Comparison of ENCODE assay signal across 9 mouse cellular contexts in the genomic region with DNA sequence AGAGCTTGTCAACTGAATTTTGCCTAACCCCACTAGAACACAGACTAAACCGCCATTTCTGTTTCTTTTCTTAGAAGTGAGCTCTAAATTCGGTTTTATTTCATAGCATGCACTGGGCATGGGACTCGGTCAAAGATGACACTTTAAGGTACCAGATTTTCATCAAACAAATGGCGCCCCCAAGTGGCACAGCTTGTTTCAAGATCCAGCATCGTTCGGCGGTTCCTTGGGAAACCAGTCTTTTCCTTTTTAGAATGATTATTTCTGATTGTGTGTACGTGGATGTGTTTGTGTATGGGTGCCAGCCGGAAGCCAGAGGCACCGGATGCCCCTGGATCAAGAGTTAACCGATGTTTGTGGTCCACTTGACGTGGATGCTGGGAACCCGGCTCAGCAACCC. TPM values are rescaled to one million over a fixed set of nuclear protein-coding genes. Genes with fewer than 3 reads are reported as not detected.
DNase-seq lines count a peak whose midpoint lies in the region; TF ChIP-seq lines count a peak whose summit lies in the region.
"Had no signal": no experiment of that assay in that cellular context is flagged by ENCODE, and none has a peak within 500 bp of the region (broad histone marks: within the 10 kb centered on the region; RNA-seq: fewer than 3 reads in every experiment).

No protein-coding gene starts in this region.

- intact Hi-C loops in gastrocnemius, adult 2 months (cut with DNase I) = loop anchor here (5.0 kb wide), 4 partner anchors 57 to 602 kb away; partner anchors contain the start of gene Gpx8

- no peak for TF ChIP-seq POLR2A in olfactory bulb, adult 2 months (IDR thresholded peaks at IDR 0.05; ENCODE audit: insufficient read depth, low read depth, low read length)

- H3K27ac ChIP-seq in gastrocnemius, adult 2 months = no peak overlapping the region
- no peak overlapping the region for H3K27ac ChIP-seq in olfactory bulb, adult 2 months (ENCODE audit: insufficient read depth, low read depth, low read length)

- 17% methylated on average over 13 of the region's 13 CpGs for WGBS in olfactory bulb, adult 2 months

- peak; percentile 53 for TF ChIP-seq CTCF in gastrocnemius, adult 2 months (IDR thresholded peaks at IDR 0.05)
- 0 out of 2 replicates have a peak, but pooled peaks have one; percentile 18 for TF ChIP-seq CTCF in olfactory bulb, adult 2 months (IDR thresholded peaks at IDR 0.05; ENCODE audit: insufficient read depth, low read depth, low read length)

- peak; percentile 31 for DNase-seq in gastrocnemius, adult 2 months
- no peak for DNase-seq in gastrocnemius, adult 18-20 months (ENCODE audit: low spot score)
- DNase-seq in right cerebral cortex, adult 18-20 months = peak; percentile 33
- no peak for DNase-seq in right cerebral cortex, postnatal 36 days (ENCODE audit: low spot score in 2 of 2)
- peak; percentile 61 for DNase-seq in embryo, embryonic 9.5 days (ENCODE audit: extremely low spot score)
- peak; percentile 15 to 77 for DNase-seq in layer of hippocampus, postnatal 25 days (ENCODE audit: extremely low spot score in 1 of 2, low spot score in 1 of 2)
- DNase-seq in B cell, adult 2 months = no peak

- H3K4me1 ChIP-seq in olfactory bulb, adult 2 months (ENCODE audit: control insufficient read depth, insufficient read depth, low read length) = peaks cover 2% of the 10 kb centered on the region; the same call in 1 of the 2 replicates

- H3K4me3 ChIP-seq in gastrocnemius, adult 2 months = no peak overlapping the region
- no peak overlapping the region for H3K4me3 ChIP-seq in olfactory bulb, adult 2 months (ENCODE audit: insufficient read depth, low read depth, low read length)

RNA-seq across cellular contexts. Expression of gene BC067074, which starts 27.7 kb away (rescaled TPM):
- total RNA-seq in gastrocnemius, adult 2 months (2021) = 1 to 10 TPM in 1 of 2 experiments, under 1 TPM in 1; 0.61 to 1.9 TPM
- total RNA-seq in gastrocnemius, adult 18-20 months (2021) = 1 to 10 TPM; 1.3 to 1.4 TPM
- total RNA-seq in layer of hippocampus, postnatal 25 days (2021) = 1 to 10 TPM in 1 of 2 experiments, under 1 TPM in 1; 0.91 to 1.0 TPM
- not detected in 2 replicates for polyA plus RNA-seq in olfactory bulb, adult 2 months (2012; ENCODE audit: insufficient read depth, insufficient read length, low replicate concordance, missing spikeins)

RNA-seq across cellular contexts. Expression of gene Gzmk, which starts 39.5 kb away (rescaled TPM):
- not detected for total RNA-seq in gastrocnemius, adult 2 months (2021)
- not detected for total RNA-seq in gastrocnemius, adult 18-20 months (2021)
- total RNA-seq in layer of hippocampus, postnatal 25 days (2021) = under 1 TPM in 1 of 2 experiments, not detected in 1; 0.27 TPM
- polyA plus RNA-seq in olfactory bulb, adult 2 months (2012; ENCODE audit: insufficient read depth, insufficient read length, low replicate concordance, missing spikeins) = not detected in 2 replicates

RNA-seq across cellular contexts. Expression of gene Esm1, which starts 55.8 kb away (rescaled TPM):
- total RNA-seq in gastrocnemius, adult 2 months (2021) = under 1 TPM; 0.25 to 0.38 TPM
- under 1 TPM; 0.11 to 0.40 TPM for total RNA-seq in gastrocnemius, adult 18-20 months (2021)
- total RNA-seq in layer of hippocampus, postnatal 25 days (2021) = under 1 TPM in 1 of 2 experiments, not detected in 1; 0.17 TPM
- polyA plus RNA-seq in olfactory bulb, adult 2 months (2012; ENCODE audit: insufficient read depth, insufficient read length, low replicate concordance, missing spikeins) = not detected in 2 replicates
- total RNA-seq: layer of hippocampus, postnatal 36 days had no signal

Comparison
In these comparisons a context has a peak if more than half of its experiments do, and no peak if none do; other contexts are left out.
1. DNase-seq: peak in gastrocnemius, adult 2 months (single experiment), right cerebral cortex, adult 18-20 months (single experiment), embryo, embryonic 9.5 days (single experiment) and layer of hippocampus, postnatal 25 days (2 of 2); none in gastrocnemius, adult 18-20 months (single experiment), right cerebral cortex, postnatal 36 days (0 of 2) and B cell, adult 2 months (0 of 2).